Mouse (Mus musculus) CH12.LX (cell line): ENCODE results near the gene Armc3. TPM values are rescaled to one million over a fixed set of nuclear protein-coding genes. Genes with fewer than 3 reads are reported as not detected.

Source experiments
- DNase-seq: peaks from one replicate; pipeline ENCODE4 v3.0.0-alpha.2; 2013; ENCODE audit errors: extremely low read depth
- H3K27ac ChIP-seq: 2 replicates; pipeline ENCODE4 v1.5.1; 2012; ENCODE audit warnings: low read depth, mild to moderate bottlenecking, control low read depth, moderate library complexity; ENCODE audit not compliant: insufficient read depth
- H3K27me3 ChIP-seq: replicated peaks from 2 replicates; pipeline ENCODE3; 2012; ENCODE audit warnings: inconsistent platforms
- H3K36me3 ChIP-seq, 2 experiments: replicated peaks in 1 of 2; 2 replicates each; pipeline versions ENCODE3 to v1.6.1; 2012; ENCODE audit warnings: inconsistent platforms in 1 of 2, low read length in 1 of 2, mild to moderate bottlenecking in 1 of 2, mixed read lengths in 1 of 2, moderate library complexity in 1 of 2; ENCODE audit not compliant: control insufficient read depth in 1 of 2, insufficient read depth in 1 of 2
- H3K4me1 ChIP-seq, 2 experiments: 2 replicates each; pipeline ENCODE4 v1.6.1; 2012; ENCODE audit warnings: inconsistent platforms in 1 of 2, moderate library complexity in 1 of 2; ENCODE audit not compliant: insufficient read depth in 2 of 2, control insufficient read depth in 1 of 2
- H3K4me2 ChIP-seq: 2 replicates; pipeline ENCODE4 v1.6.1; 2012; ENCODE audit warnings: low read depth, mild to moderate bottlenecking, control low read depth; ENCODE audit not compliant: poor library complexity, insufficient read depth, severe bottlenecking
- H3K4me3 ChIP-seq, 3 experiments: fragments of 150-350 bp in 1 of 3; sonication (generic) in 1 of 3; replicated peaks in 1 of 3; 2 replicates each; pipeline versions ENCODE3 to v1.5.1; 2011 to 2012; ENCODE audit warnings: low read depth in 2 of 3, low read length in 2 of 3, mild to moderate bottlenecking in 2 of 3, moderate library complexity in 2 of 3, control low read depth in 1 of 3, improper control_type of control experiment in 1 of 3, inconsistent platforms in 1 of 3, mixed read lengths in 1 of 3; ENCODE audit not compliant: poor library complexity in 1 of 3
- H3K79me2 ChIP-seq: replicated peaks from 2 replicates; pipeline ENCODE4 v1.6.1; 2012; ENCODE audit warnings: mild to moderate bottlenecking, moderate library complexity; ENCODE audit not compliant: control insufficient read depth, poor library complexity, insufficient read depth, severe bottlenecking; ENCODE audit errors: extremely low read depth
- H3K9ac ChIP-seq: 2 replicates; pipeline ENCODE4 v1.6.1; 2012; ENCODE audit warnings: low read depth, mild to moderate bottlenecking, control low read depth, moderate library complexity; ENCODE audit not compliant: insufficient read depth
- H3K9me3 ChIP-seq: replicated peaks from 2 replicates; pipeline ENCODE3; 2012; ENCODE audit warnings: low read length, inconsistent platforms, mixed read lengths
- CHD1 ChIP-seq: IDR thresholded peaks from 2 replicates; pipeline ENCODE4 v1.6.1; 2012; ENCODE audit warnings: low read depth, low read length, improper control_type of control experiment, inconsistent platforms
- CHD2 ChIP-seq: IDR thresholded peaks from 2 replicates; pipeline ENCODE4 v1.6.1; 2011; ENCODE audit warnings: low read length, improper control_type of control experiment
- EP300 ChIP-seq: IDR thresholded peaks from 2 replicates; pipeline ENCODE4 v1.6.1; 2011; ENCODE audit warnings: low read length, improper control_type of control experiment
- GABPA ChIP-seq: IDR thresholded peaks from 2 replicates; pipeline ENCODE4 v1.6.1; 2012; ENCODE audit warnings: low read depth, low read length, improper control_type of control experiment, inconsistent platforms; ENCODE audit not compliant: insufficient replicate concordance
- HCFC1 ChIP-seq: IDR thresholded peaks from 2 replicates; pipeline ENCODE4 v1.6.1; 2012; ENCODE audit warnings: low read depth, mild to moderate bottlenecking, inconsistent platforms, low read length, improper control_type of control experiment
- MAFK ChIP-seq: IDR thresholded peaks from 2 replicates; pipeline ENCODE4 v1.6.1; 2011; ENCODE audit warnings: low read length, improper control_type of control experiment; ENCODE audit not compliant: insufficient replicate concordance
- MAZ ChIP-seq: IDR thresholded peaks from 2 replicates; pipeline ENCODE4 v1.6.1; 2012; ENCODE audit warnings: low read depth, mild to moderate bottlenecking, inconsistent platforms, low read length, improper control_type of control experiment, moderate library complexity
- MYC ChIP-seq: IDR thresholded peaks from 2 replicates; pipeline ENCODE4 v1.6.1; 2011; ENCODE audit warnings: low read depth, mild to moderate bottlenecking, improper control_type of control experiment, low read length
- PAX5 ChIP-seq: IDR thresholded peaks from 2 replicates; pipeline ENCODE4 v1.6.1; 2012; ENCODE audit warnings: low read length, inconsistent platforms, mixed read lengths
- POLR2A ChIP-seq: IDR thresholded peaks from 2 replicates; pipeline ENCODE4 v1.6.1; 2011; ENCODE audit warnings: low read depth, mild to moderate bottlenecking, improper control_type of control experiment, low read length
- POLR2AphosphoS2 ChIP-seq: IDR thresholded peaks from 2 replicates; pipeline ENCODE4 v1.6.1; 2011; ENCODE audit warnings: low read depth, low read length, improper control_type of control experiment
- RCOR1 ChIP-seq: conservative IDR thresholded peaks from 2 replicates; pipeline ENCODE4 v1.6.1; 2012; ENCODE audit warnings: low read depth, mild to moderate bottlenecking, inconsistent platforms, low read length, improper control_type of control experiment
- SIN3A ChIP-seq: IDR thresholded peaks from 2 replicates; pipeline ENCODE4 v1.6.1; 2012; ENCODE audit warnings: low read length, improper control_type of control experiment, inconsistent platforms
- SMC3 ChIP-seq: IDR thresholded peaks from 2 replicates; pipeline ENCODE4 v1.6.1; 2011; ENCODE audit warnings: low read depth, low read length, improper control_type of control experiment
- TCF12 ChIP-seq: IDR thresholded peaks from 2 replicates; pipeline ENCODE4 v1.6.1; 2014; ENCODE audit warnings: low read depth, mild to moderate bottlenecking, inconsistent platforms, low read length, improper control_type of control experiment
- ZC3H11A ChIP-seq: IDR thresholded peaks from 2 replicates; pipeline ENCODE4 v1.6.1; 2012; ENCODE audit warnings: low read depth, mild to moderate bottlenecking, inconsistent platforms, low read length, improper control_type of control experiment
- ZKSCAN1 ChIP-seq: IDR thresholded peaks from 2 replicates; pipeline ENCODE4 v1.6.1; 2012; ENCODE audit warnings: low read depth, inconsistent platforms, low read length, improper control_type of control experiment, borderline replicate concordance
- ZNF384 ChIP-seq: IDR thresholded peaks from 2 replicates; pipeline ENCODE4 v1.6.1; 2012; ENCODE audit warnings: low read depth, low read length, improper control_type of control experiment, inconsistent platforms
- dilution Hi-C: fragments of 300-500 bp; cut with MboI; formaldehyde crosslinking; loops from 2 replicates; pipeline ENCODE4 v1.14.3; 2020; ENCODE audit warnings: low sequenced_read_pairs; ENCODE audit not compliant: extremely low pct_unique_long_range_greater_than_20kb, extremely low pct_ligation_motif_present
- in situ Hi-C: fragments of 300-500 bp; cut with MboI; formaldehyde crosslinking; loops from 3 replicates; pipeline ENCODE4 v1.14.3; 2019; ENCODE audit warnings: low sequenced_read_pairs, low pct_ligation_motif_present, low pct_unique_long_range_greater_than_20kb, mixed read lengths
- polyA plus RNA-seq: library from polyadenylated mRNA; unstranded; fragments of >175 nt; gene quantifications from 2 replicates; pipeline ENCODE4 v1.2.1, GENCODE M21; 2012; ENCODE audit warnings: low read depth; ENCODE audit not compliant: insufficient read length
- total RNA-seq, 2 experiments: library from RNA; depleted of rRNA; stranded (reverse); fragments of 300-350 nt in 1 of 2; fragments of >200 nt in 1 of 2; gene quantifications; 2 replicates each; pipeline ENCODE4 v1.2.3; 2012 to 2014

Armc3 gene
- total RNA-seq (2012; rRNA removed), result 0.08 TPM in 2 replicates
- total RNA-seq (2014; rRNA removed), result 0.20 and 0.21 TPM in 2 replicates
- polyA plus RNA-seq, result 0.36 and 0.46 TPM in 2 replicates

DNA sequence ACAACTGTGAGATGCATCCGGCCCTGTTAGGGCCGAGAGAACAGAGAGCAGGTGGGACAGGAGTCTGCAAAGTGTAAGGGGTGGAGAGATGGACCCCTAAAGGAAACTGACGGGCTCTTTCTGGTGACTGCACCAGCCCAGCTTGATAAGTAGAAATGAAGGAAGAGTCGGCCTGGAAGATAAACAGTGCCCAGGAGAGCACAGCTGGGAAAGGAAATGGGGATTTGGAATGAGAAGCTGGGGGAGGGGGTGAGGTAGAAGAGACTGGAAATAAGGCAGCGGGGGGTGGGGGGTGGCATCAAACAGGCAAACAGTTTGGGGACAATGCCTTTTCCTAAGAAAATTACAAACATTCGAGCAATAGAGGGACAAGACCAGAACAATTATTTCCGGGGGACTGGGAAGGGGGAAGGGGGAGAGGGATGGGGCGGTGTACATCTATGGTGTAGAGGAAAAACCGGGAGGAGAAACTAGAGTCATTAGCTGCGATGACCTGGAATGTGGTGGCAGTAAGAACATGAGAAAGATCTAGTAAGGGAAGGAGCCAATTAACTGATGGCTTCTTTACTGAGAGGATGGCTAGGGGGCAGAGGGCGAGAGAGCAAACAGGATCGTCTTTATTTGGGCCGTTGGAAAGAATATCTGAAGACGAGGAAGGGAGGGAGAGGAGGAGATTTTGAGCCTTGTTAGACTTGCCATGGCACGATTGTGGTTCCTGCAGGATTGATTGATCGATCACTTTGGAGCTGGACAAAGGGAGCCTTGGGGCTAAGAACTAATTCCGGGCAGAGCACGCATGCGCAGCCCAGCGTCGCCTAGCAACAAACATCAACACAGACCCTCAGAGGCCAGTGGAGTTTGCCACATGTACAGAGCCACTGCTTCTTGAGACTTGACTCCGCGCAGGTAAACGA, at the start of gene Armc3:
Gene Armc3, plus strand, starts transcription at position 851 of the 914 bp plus-strand sequence.
- in situ Hi-C loops, result no loop called here
- Histone ChIP-seq H3K9ac (no peak within 1 kb of the TSS), H3K4me3 (no peak within 1 kb of the TSS)

GRCm38 (mm10) chr2:19152687-19153086, 46.4 kb upstream of the Armc3 start:
- dilution Hi-C loops, result no loop called here
- in situ Hi-C loops, result no loop called here
- no peak for TF ChIP-seq SMC3
- no peak for TF ChIP-seq ZKSCAN1
- TF ChIP-seq MAZ, result no peak
- TF ChIP-seq CHD1, result no peak
- TF ChIP-seq MAFK, result no peak
- TF ChIP-seq EP300, result no peak
- no peak for TF ChIP-seq SIN3A
- no peak for TF ChIP-seq ZC3H11A
- no peak for TF ChIP-seq HCFC1
- no peak for TF ChIP-seq TCF12
- no peak for TF ChIP-seq POLR2A
- TF ChIP-seq PAX5, result no peak
- no peak for TF ChIP-seq MYC

More for the DNA sequence above, at the start of gene Armc3:
- Histone ChIP-seq H3K79me2 (no peaks in the 10 kb centered on the region), H3K4me1 (peaks cover 0 to 4% of the 10 kb centered on the region in 2 experiments; a peak in 2 of 4 replicates), H3K9me3 (no peaks in the 10 kb centered on the region), H3K27ac (no peak within 1 kb of the TSS), H3K4me2 (no peak within 1 kb of the TSS), H3K36me3 (no peaks in the 10 kb centered on the region), H3K27me3 (no peaks in the 10 kb centered on the region)
- TF ChIP-seq ZC3H11A (no peak), ZNF384 (no peak), RCOR1 (no peak), CHD2 (no peak), MAZ (no peak), PAX5 (no peak), GABPA (no peak), POLR2AphosphoS2 (no peak), POLR2A (no peak)
- DNase-seq, result no peak
- dilution Hi-C loops, result no loop called here

More at GRCm38 (mm10) chr2:19152687-19153086, 46.4 kb upstream of the Armc3 start:
- Histone ChIP-seq H3K36me3 (no peaks in the 10 kb centered on the region), H3K27me3 (no peaks in the 10 kb centered on the region), H3K4me1 (no peaks in the 10 kb centered on the region), H3K79me2 (no peaks in the 10 kb centered on the region), H3K27ac (no peak overlapping the region), H3K9ac (no peak overlapping the region), H3K4me3 (no peak overlapping the region), H3K4me2 (no peak overlapping the region), H3K9me3 (no peaks in the 10 kb centered on the region)
- no peak for DNase-seq
